Mouse (Mus musculus) small intestine, adult 2 months (tissue): ENCODE results near the gene Mrps23. TPM values are rescaled to one million over a fixed set of nuclear protein-coding genes. Genes with fewer than 3 reads are reported as not detected.

Experiments
- H3K27ac ChIP-seq: fragments of 200-500 bp; 2 replicates; pipeline ENCODE4 v1.5.1; 2012; ENCODE audit warnings: low read depth, low read length, control low read depth, inconsistent platforms; ENCODE audit not compliant: insufficient read depth
- H3K27me3 ChIP-seq: fragments of 200-500 bp; 2 replicates; pipeline ENCODE4 v1.6.1; 2012; ENCODE audit warnings: mild to moderate bottlenecking, moderate library complexity, low read length, inconsistent platforms; ENCODE audit not compliant: control insufficient read depth, insufficient read depth
- H3K36me3 ChIP-seq: fragments of 200-500 bp; 2 replicates; pipeline ENCODE4 v1.6.1; 2012; ENCODE audit warnings: mild to moderate bottlenecking, low read length, control low read depth, inconsistent platforms; ENCODE audit not compliant: control insufficient read depth, insufficient read depth
- H3K4me1 ChIP-seq: fragments of 200-500 bp; 2 replicates; pipeline ENCODE4 v1.6.1; 2012; ENCODE audit warnings: low read length, inconsistent platforms, mixed read lengths; ENCODE audit not compliant: control insufficient read depth, insufficient read depth, insufficient read length
- H3K4me3 ChIP-seq: fragments of 200-500 bp; 2 replicates; pipeline ENCODE4 v1.5.1; 2012; ENCODE audit warnings: low read depth, mild to moderate bottlenecking, control low read depth, inconsistent platforms, low read length, moderate library complexity
- CTCF ChIP-seq: fragments of 200-500 bp; IDR thresholded peaks from 2 replicates; pipeline ENCODE4 v1.5.1; 2012; ENCODE audit warnings: low read depth, mild to moderate bottlenecking, control low read depth, inconsistent platforms, low read length, moderate library complexity, mixed read lengths; ENCODE audit not compliant: insufficient replicate concordance, insufficient read length; ENCODE audit errors: extremely low read depth
- POLR2A ChIP-seq: fragments of 200-500 bp; IDR thresholded peaks from 2 replicates; pipeline ENCODE4 v1.6.1; 2012; ENCODE audit warnings: low read depth, mild to moderate bottlenecking, control low read depth, inconsistent platforms, low read length, moderate library complexity
- WGBS: fragments of 180-500 bp; shearing (Covaris S2); methylation state at CpG from one replicate; pipeline ENCODE4 v1.1.7; 2018; 5-methylcytosine and 5-hydroxymethylcytosine counted together
- polyA plus RNA-seq: library from polyadenylated mRNA; depleted of rRNA; stranded (reverse); fragments of >200 nt; gene quantifications from 2 replicates; pipeline ENCODE4 v1.2.3, GENCODE M21; 2012

The Mrps23 gene
- polyA plus RNA-seq, 1 experiment = 17.5 TPM

GRCm38 (mm10) chr11:88160316-88160715 is 43.9 kb upstream of the Mrps23 start:
- TF ChIP-seq CTCF (no peak), POLR2A (no peak)
- peak overlapping the region; percentile 79 for H3K27ac ChIP-seq
- WGBS = 45% methylated on average over 5 of the region's 5 CpGs

DNA sequence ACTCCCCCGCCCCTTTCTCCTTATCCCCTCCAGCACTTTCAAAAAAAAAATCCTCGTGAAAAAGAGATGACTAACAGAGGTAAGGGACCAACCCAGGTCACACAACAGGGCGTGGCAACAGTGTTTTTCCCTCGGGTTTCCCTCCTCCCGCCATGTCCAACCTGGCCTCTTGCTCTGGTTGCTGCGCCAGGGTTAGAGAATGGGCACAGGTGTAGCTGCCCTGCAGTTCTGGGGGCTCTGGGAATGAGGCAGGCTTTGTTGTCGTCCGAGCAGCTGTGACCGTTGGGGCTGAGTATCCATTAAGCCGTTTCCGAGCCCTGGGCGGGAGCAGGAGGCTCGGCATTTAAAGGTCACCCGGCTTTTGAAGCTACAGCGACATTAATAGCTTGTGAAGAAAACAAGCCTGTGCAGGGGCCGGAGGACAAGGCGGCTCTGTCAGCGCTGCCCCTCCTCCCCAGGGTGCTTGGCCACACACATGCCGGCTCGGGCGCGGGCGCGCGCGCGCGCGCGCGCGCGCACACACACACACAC is 43.1 kb upstream of the Mrps23 start:
- Histone ChIP-seq H3K4me1 (peaks cover 21% of the 10 kb centered on the region), H3K27me3 (no peaks in the 10 kb centered on the region)

More at GRCm38 (mm10) chr11:88160316-88160715, 43.9 kb upstream of the Mrps23 start:
- H3K4me1 ChIP-seq = peaks cover 19% of the 10 kb centered on the region
- H3K4me3 ChIP-seq = no peak overlapping the region
- no peaks in the 10 kb centered on the region for H3K36me3 ChIP-seq
- no peaks in the 10 kb centered on the region for H3K27me3 ChIP-seq

DNA sequence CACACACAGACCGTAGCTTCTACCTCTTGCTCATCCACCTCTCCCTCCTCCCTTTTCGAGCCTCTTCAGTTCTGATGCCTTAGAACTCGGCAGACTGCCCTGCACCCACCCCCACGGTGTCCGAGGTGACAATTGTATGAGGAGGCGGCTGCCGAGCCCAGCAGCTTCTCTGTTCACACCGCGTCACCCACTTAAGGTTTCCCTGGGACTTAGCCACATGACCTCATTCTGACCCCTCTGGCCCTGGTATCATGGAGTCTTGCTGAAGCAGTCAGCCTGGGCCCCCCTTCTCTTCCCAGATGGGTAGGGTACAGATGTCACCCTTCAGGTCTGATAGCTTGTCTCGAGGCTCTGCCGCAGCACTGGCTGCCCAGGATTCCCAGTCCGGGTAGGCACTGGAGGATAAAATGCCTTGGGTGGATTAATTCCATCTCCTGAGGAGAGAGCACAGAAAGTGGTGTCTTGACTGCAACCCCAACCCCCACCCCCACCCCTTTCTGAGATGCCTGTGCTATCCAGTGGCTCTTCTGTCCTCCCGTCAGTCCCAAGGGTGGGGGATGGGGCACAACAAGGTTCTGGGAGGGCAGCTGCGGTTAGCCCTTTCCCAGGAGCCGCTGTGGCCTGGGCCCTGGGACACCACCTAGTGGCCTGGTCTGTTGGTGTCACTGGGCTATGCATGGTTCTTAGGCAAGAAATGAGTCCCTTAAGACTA is 42.4 kb upstream of the Mrps23 start:
- WGBS = under 1% methylated on average over 15 of the region's 15 CpGs
- Histone ChIP-seq H3K4me3 (peak overlapping the region; percentile 67), H3K27me3 (no peaks in the 10 kb centered on the region), H3K27ac (peak overlapping the region; percentile 88), H3K36me3 (no peaks in the 10 kb centered on the region), H3K4me1 (peaks cover 21% of the 10 kb centered on the region)
- TF ChIP-seq POLR2A (no peak), CTCF (peak; percentile 91)

More for the DNA sequence above, 43.1 kb upstream of the Mrps23 start:
- Histone ChIP-seq H3K27ac (peak overlapping the region; percentile 91), H3K4me3 (peak overlapping the region; percentile 67), H3K36me3 (no peaks in the 10 kb centered on the region)
- WGBS = under 1% methylated on average over 18 of the region's 33 CpGs
- TF ChIP-seq CTCF = no peak
- no peak for TF ChIP-seq POLR2A

GRCm38 (mm10) chr11:88162740-88163139 is 41.4 kb upstream of the Mrps23 start:
- TF ChIP-seq CTCF (no peak), POLR2A (no peak)
- no peak overlapping the region; the same call in 1 of the 2 replicates for H3K27ac ChIP-seq
- peaks cover 21% of the 10 kb centered on the region for H3K4me1 ChIP-seq

DNA sequence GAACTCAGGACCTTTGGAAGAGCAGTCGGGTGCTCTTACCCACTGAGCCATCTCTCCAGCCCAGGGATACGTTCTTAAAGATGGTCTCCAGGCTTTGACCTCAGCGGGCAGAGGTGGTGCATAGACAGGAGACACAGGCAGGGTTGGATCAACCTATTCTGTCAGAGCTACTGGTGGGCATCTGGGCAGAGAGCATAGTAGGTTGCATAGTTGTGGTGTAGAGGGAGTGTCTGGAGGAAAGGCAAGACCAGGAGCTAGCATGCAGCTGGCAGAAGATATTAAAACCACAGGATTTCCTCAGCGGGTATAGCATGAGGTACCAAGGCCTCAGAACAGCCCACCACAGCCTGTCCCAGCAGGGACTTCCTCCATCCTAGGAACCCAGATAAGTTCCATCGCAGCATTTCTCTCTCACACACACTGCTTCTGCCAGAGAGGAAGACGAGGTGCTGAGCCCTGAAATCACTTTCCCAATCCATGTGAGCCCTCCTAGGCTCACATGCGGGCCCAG is 39.9 kb upstream of the Mrps23 start:
- TF ChIP-seq CTCF (no peak), POLR2A (no peak)
- H3K27me3 ChIP-seq = no peaks in the 10 kb centered on the region
- 69% methylated on average over 7 of the region's 7 CpGs for WGBS

More at GRCm38 (mm10) chr11:88162740-88163139, 41.4 kb upstream of the Mrps23 start:
- no peaks in the 10 kb centered on the region for H3K36me3 ChIP-seq
- no peaks in the 10 kb centered on the region for H3K27me3 ChIP-seq
- no peak overlapping the region for H3K4me3 ChIP-seq
- 54% methylated on average over 4 of the region's 4 CpGs for WGBS

DNA sequence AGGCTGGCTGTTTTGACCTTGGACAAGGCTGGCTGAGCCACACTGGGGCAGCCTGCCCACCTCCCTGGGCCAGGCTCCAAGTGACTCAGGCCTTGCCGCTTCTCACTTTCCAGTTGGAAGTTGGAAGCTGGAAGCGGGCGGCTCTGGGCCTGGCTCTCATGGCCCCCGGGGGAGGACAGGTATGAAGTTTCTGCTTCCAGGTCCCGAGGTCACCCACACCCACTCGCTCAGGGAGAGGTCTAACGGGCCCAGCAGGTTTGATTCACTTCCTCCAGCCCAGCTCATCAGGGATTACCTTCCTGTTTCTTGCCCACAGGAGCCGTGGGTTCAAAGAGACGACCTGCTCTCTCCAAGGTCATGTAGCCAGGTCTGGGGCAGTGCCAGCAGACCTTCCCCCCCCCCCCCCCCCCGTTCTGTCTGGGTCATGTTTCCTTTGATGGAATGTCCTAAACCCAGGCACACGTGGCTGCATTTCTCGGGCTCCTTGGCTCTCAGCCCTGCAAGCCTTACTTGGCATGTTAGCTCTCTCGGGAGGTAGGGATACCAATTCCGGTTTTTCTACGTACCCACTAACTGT is 39.3 kb upstream of the Mrps23 start:
- Histone ChIP-seq H3K27ac (peak overlapping the region; percentile 63), H3K36me3 (no peaks in the 10 kb centered on the region), H3K27me3 (peaks cover 3% of the 10 kb centered on the region; the same call in 1 of the 2 replicates), H3K4me3 (no peak overlapping the region), H3K4me1 (peaks cover 17% of the 10 kb centered on the region)
- TF ChIP-seq POLR2A = no peak
- no peak for TF ChIP-seq CTCF
- WGBS = 11% methylated on average over 15 of the region's 15 CpGs

More for the DNA sequence above, 39.9 kb upstream of the Mrps23 start:
- peaks cover 17% of the 10 kb centered on the region for H3K4me1 ChIP-seq
- no peak overlapping the region for H3K4me3 ChIP-seq
- no peaks in the 10 kb centered on the region for H3K36me3 ChIP-seq
- H3K27ac ChIP-seq = peak overlapping the region; percentile 63
